Mouse (Mus musculus) midbrain, embryonic 14.5 days (tissue): ENCODE results near the gene Pde2a. TPM values are rescaled to one million over a fixed set of nuclear protein-coding genes. Genes with fewer than 3 reads are reported as not detected.

Experiments used
- ATAC-seq: fragments of 200-750 bp; cut with Nextera tagmentation; 2 replicates; pipeline ENCODE4 v1.8.0; 2017; ENCODE audit warnings: moderate number of reproducible peaks, moderate library complexity; ENCODE audit not compliant: low FRiP score, low TSS enrichment
- DNase-seq: peaks from one replicate; pipeline ENCODE4 v3.0.0-alpha.2; 2015
- H3K27ac ChIP-seq: fragments of 300-500 bp; sonication (generic); replicated peaks from 2 replicates; pipeline ENCODE4 v1.5.1; 2014; ENCODE audit warnings: mild to moderate bottlenecking, low read depth, low read length, moderate library complexity
- H3K27me3 ChIP-seq: fragments of 300-500 bp; sonication (generic); 2 replicates; pipeline ENCODE4 v1.6.1; 2014; ENCODE audit warnings: low read length, control low read depth, mixed read lengths; ENCODE audit not compliant: control insufficient read depth, insufficient read depth
- H3K36me3 ChIP-seq: fragments of 300-500 bp; sonication (generic); 2 replicates; pipeline ENCODE4 v1.6.1; 2014; ENCODE audit warnings: low read length, control low read depth; ENCODE audit not compliant: control insufficient read depth, insufficient read depth
- H3K4me1 ChIP-seq: fragments of 300-500 bp; sonication (generic); 2 replicates; pipeline ENCODE4 v1.6.1; 2014; ENCODE audit warnings: mild to moderate bottlenecking, antibody characterized with exemption, low read length, control low read depth; ENCODE audit not compliant: control insufficient read depth, insufficient read depth
- H3K4me2 ChIP-seq: fragments of 300-500 bp; sonication (generic); 2 replicates; pipeline ENCODE4 v1.6.1; 2014; ENCODE audit warnings: mild to moderate bottlenecking, low read length, moderate library complexity
- H3K4me3 ChIP-seq: fragments of 300-500 bp; sonication (generic); replicated peaks from 2 replicates; pipeline ENCODE4 v1.5.1; 2014; ENCODE audit warnings: low read depth, low read length
- H3K9ac ChIP-seq: fragments of 300-500 bp; sonication (generic); replicated peaks from 2 replicates; pipeline ENCODE4 v1.6.1; 2014; ENCODE audit warnings: mild to moderate bottlenecking, low read length, moderate library complexity
- H3K9me3 ChIP-seq: fragments of 300-500 bp; sonication (generic); 2 replicates; pipeline ENCODE4 v1.6.1; 2016; ENCODE audit warnings: low read length, control low read depth, mixed read lengths; ENCODE audit not compliant: control insufficient read depth
- WGBS: fragments of 180-500 bp; shearing (Covaris S2); extraction: QIAGEN DNeasy Blood & Tissue Kit; methylation state at CpG from one replicate; pipeline ENCODE4 v1.1.7; 2014; 5-methylcytosine and 5-hydroxymethylcytosine counted together
- polyA plus RNA-seq: library from polyadenylated mRNA; unstranded; fragments of >200 nt; fragmentation: Nextera tagmentation; extraction: Ambion mirVana; gene quantifications from 2 replicates; pipeline ENCODE4 v1.2.1, GENCODE M21; 2014

The Pde2a gene
- polyA plus RNA-seq, 1 experiment from 2014 or later, result 23.0 TPM

- no peak overlapping the region for H3K9ac ChIP-seq
- H3K4me1 ChIP-seq, result peaks cover 11% of the 10 kb centered on the region; the same call in 1 of the 2 replicates
- H3K9me3 ChIP-seq, result no peaks in the 10 kb centered on the region
- DNase-seq (no peak), ATAC-seq (no peak)
- H3K27me3 ChIP-seq, result no peaks in the 10 kb centered on the region
- H3K27ac ChIP-seq, result no peak overlapping the region
- no peak overlapping the region for H3K4me2 ChIP-seq
- H3K4me3 ChIP-seq, result no peak overlapping the region
- H3K36me3 ChIP-seq, result no peaks in the 10 kb centered on the region
- 67% methylated on average over 5 of the region's 5 CpGs for WGBS
Measured at GRCm38 (mm10) chr7:101535517-101535916, 114.0 kb downstream of the Pde2a start.

- Histone ChIP-seq H3K4me2 (no peak overlapping the region), H3K27me3 (no peaks in the 10 kb centered on the region), H3K27ac (no peak overlapping the region), H3K4me1 (peaks cover 11% of the 10 kb centered on the region; the same call in 1 of the 2 replicates), H3K9ac (no peak overlapping the region), H3K36me3 (no peaks in the 10 kb centered on the region), H3K4me3 (no peak overlapping the region), H3K9me3 (no peaks in the 10 kb centered on the region)
- DNase-seq (no peak), ATAC-seq (no peak)
- WGBS, result 57% methylated on average over 8 of the region's 8 CpGs
Measured at GRCm38 (mm10) chr7:101537541-101537940, 116.0 kb downstream of the Pde2a start.

- WGBS, result 67% methylated on average over 14 of the region's 14 CpGs
- Histone ChIP-seq H3K9ac (no peak overlapping the region), H3K4me1 (peaks cover 11% of the 10 kb centered on the region; the same call in 1 of the 2 replicates), H3K9me3 (no peaks in the 10 kb centered on the region), H3K27ac (no peak overlapping the region), H3K4me3 (no peak overlapping the region), H3K36me3 (no peaks in the 10 kb centered on the region), H3K4me2 (no peak overlapping the region), H3K27me3 (no peaks in the 10 kb centered on the region)
- DNase-seq (peak; percentile 75), ATAC-seq (no peak)
Measured at GRCm38 (mm10) chr7:101538141-101538933, 116.8 kb downstream of the Pde2a start.

GRCm38 (mm10) chr7:101539774-101540173, 118.3 kb downstream of the Pde2a start:
- Histone ChIP-seq H3K4me2 (no peak overlapping the region), H3K36me3 (no peaks in the 10 kb centered on the region), H3K4me3 (no peak overlapping the region), H3K27ac (no peak overlapping the region), H3K27me3 (no peaks in the 10 kb centered on the region), H3K9ac (no peak overlapping the region), H3K4me1 (peaks cover 7% of the 10 kb centered on the region; the same call in 1 of the 2 replicates), H3K9me3 (no peaks in the 10 kb centered on the region)
- no peak for DNase-seq
- WGBS, result 41% methylated on average over 9 of the region's 9 CpGs
- no peak for ATAC-seq

- H3K4me1 ChIP-seq, result peaks cover 4% of the 10 kb centered on the region; the same call in 1 of the 2 replicates
- H3K36me3 ChIP-seq, result no peaks in the 10 kb centered on the region
- ATAC-seq (no peak), DNase-seq (peak; percentile 31)
- H3K4me2 ChIP-seq, result no peak overlapping the region
- H3K9ac ChIP-seq, result no peak overlapping the region
- 77% methylated on average over 5 of the region's 5 CpGs for WGBS
- H3K9me3 ChIP-seq, result no peaks in the 10 kb centered on the region
- no peaks in the 10 kb centered on the region for H3K27me3 ChIP-seq
- no peak overlapping the region for H3K4me3 ChIP-seq
- H3K27ac ChIP-seq, result no peak overlapping the region
Measured at GRCm38 (mm10) chr7:101540684-101541083, 119.2 kb downstream of the Pde2a start.

GRCm38 (mm10) chr7:101541132-101541531, 119.6 kb downstream of the Pde2a start:
- 4% methylated on average over 11 of the region's 11 CpGs for WGBS
- ATAC-seq, result no peak

GRCm38 (mm10) chr7:101541734-101542133, 120.2 kb downstream of the Pde2a start:
- WGBS, result 72% methylated on average over 10 of the region's 10 CpGs
- DNase-seq, result no peak
- Histone ChIP-seq H3K9ac (no peak overlapping the region), H3K4me3 (no peak overlapping the region), H3K4me1 (peaks cover 4% of the 10 kb centered on the region; the same call in 1 of the 2 replicates), H3K27ac (no peak overlapping the region), H3K36me3 (no peaks in the 10 kb centered on the region), H3K27me3 (no peaks in the 10 kb centered on the region), H3K9me3 (no peaks in the 10 kb centered on the region), H3K4me2 (no peak overlapping the region)
- no peak for ATAC-seq

More at GRCm38 (mm10) chr7:101541132-101541531, 119.6 kb downstream of the Pde2a start:
- no peak overlapping the region for H3K4me2 ChIP-seq
- peak; percentile 94 for DNase-seq
- H3K27me3 ChIP-seq, result no peaks in the 10 kb centered on the region
- peaks cover 4% of the 10 kb centered on the region; the same call in 1 of the 2 replicates for H3K4me1 ChIP-seq
- H3K27ac ChIP-seq, result no peak overlapping the region
- H3K9ac ChIP-seq, result no peak overlapping the region
- no peak overlapping the region for H3K4me3 ChIP-seq
- H3K9me3 ChIP-seq, result no peaks in the 10 kb centered on the region
- H3K36me3 ChIP-seq, result no peaks in the 10 kb centered on the region

GRCm38 (mm10) chr7:101547651-101548050, 126.2 kb downstream of the Pde2a start:
- no peaks in the 10 kb centered on the region for H3K9me3 ChIP-seq
- no peak overlapping the region for H3K27ac ChIP-seq
- H3K9ac ChIP-seq, result no peak overlapping the region
- ATAC-seq, result no peak
- no peaks in the 10 kb centered on the region for H3K4me1 ChIP-seq
- H3K4me2 ChIP-seq, result no peak overlapping the region
- no peaks in the 10 kb centered on the region for H3K27me3 ChIP-seq
- no peak overlapping the region for H3K4me3 ChIP-seq
- DNase-seq, result no peak
- H3K36me3 ChIP-seq, result no peaks in the 10 kb centered on the region
- 80% methylated on average over 3 of the region's 3 CpGs for WGBS

GRCm38 (mm10) chr7:101549266-101549665, 127.8 kb downstream of the Pde2a start:
- ATAC-seq (no peak), DNase-seq (no peak)
- Histone ChIP-seq H3K4me3 (no peak overlapping the region), H3K9me3 (no peaks in the 10 kb centered on the region), H3K36me3 (no peaks in the 10 kb centered on the region), H3K27ac (no peak overlapping the region), H3K9ac (no peak overlapping the region), H3K4me1 (no peaks in the 10 kb centered on the region), H3K27me3 (no peaks in the 10 kb centered on the region), H3K4me2 (no peak overlapping the region)
- 80% methylated on average over 3 of the region's 3 CpGs for WGBS
